Mouse (Mus musculus) Patski (cell line): ENCODE measurements at regions not wholly inside any gene's neighbourhood (a gene's known extent, or its start where the extent isn't known, plus 50 kb on each side); places are given as distances from the start of the nearest gene placed in this dataset.

Source experiments
- ATAC-seq: fragments of 100-300 bp; one replicate; pipeline ENCODE4 v1.8.0; 2021
- CTCF ChIA-PET: fragments of 350-600 bp; sonication (Branson Sonifier 250); formaldehyde crosslinking; loops from one replicate; lab custom pipeline; 2022; ENCODE audit warnings: inconsistent platforms; lab: Charles Lee
- POLR2A ChIA-PET: fragments of 350-600 bp; sonication (Branson Sonifier 250); formaldehyde crosslinking; loops from one replicate; lab custom pipeline; 2022; ENCODE audit warnings: antibody characterized with exemption, inconsistent platforms; lab: Charles Lee
- DNase-seq: peaks from one replicate; pipeline ENCODE4 v3.0.0-alpha.2; 2011; ENCODE audit warnings: low read depth, low spot score
- H3K27me3 ChIP-seq: fragments of 371-371 bp; one replicate; pipeline ENCODE4 v1.5.1; 2021
- CTCF ChIP-seq: fragments of 100-300 bp; IDR thresholded peaks from one replicate; pipeline ENCODE4 v1.5.1; 2021
- in situ Hi-C: fragments of 300-500 bp; cut with MboI; formaldehyde crosslinking; loops from 3 replicates; pipeline ENCODE4 v1.11.1; 2018; ENCODE audit warnings: low pct_unique_long_range_greater_than_20kb, mixed read lengths

- in situ Hi-C loops = no loop called here
- DNase-seq (no peak), ATAC-seq (no peak)
- POLR2A ChIA-PET = no interaction called here
- no peak for TF ChIP-seq CTCF
- CTCF ChIA-PET = no interaction called here
- peaks cover 34% of the 10 kb centered on the region for H3K27me3 ChIP-seq
These were observed 642.3 kb downstream of the Actrt1 start for GRCm38 (mm10) chrX:46971116-46971515.

GRCm38 (mm10) chrX:46998961-46999360 lies 670.2 kb downstream of the Actrt1 start:
- ChIA-PET CTCF (no interaction called here), POLR2A (no interaction called here)
- in situ Hi-C loops = no loop called here
- DNase-seq = no peak
- no peak for TF ChIP-seq CTCF
- H3K27me3 ChIP-seq = peaks cover 34% of the 10 kb centered on the region
- no peak for ATAC-seq

- ATAC-seq (no peak), DNase-seq (no peak)
- ChIA-PET CTCF (no interaction called here), POLR2A (no interaction called here)
- in situ Hi-C loops = no loop called here
- H3K27me3 ChIP-seq = peaks cover 32% of the 10 kb centered on the region
- no peak for TF ChIP-seq CTCF
These were observed 680.7 kb downstream of the Actrt1 start for GRCm38 (mm10) chrX:47009476-47009875.

GRCm38 (mm10) chrX:47010087-47010486 lies 681.3 kb downstream of the Actrt1 start:
- POLR2A ChIA-PET = no interaction called here

GRCm38 (mm10) chrX:47029777-47030176 lies 701.0 kb downstream of the Actrt1 start:
- POLR2A ChIA-PET = no interaction called here
- ATAC-seq = no peak
- TF ChIP-seq CTCF = no peak
- DNase-seq = no peak
- peaks cover 56% of the 10 kb centered on the region for H3K27me3 ChIP-seq
- CTCF ChIA-PET = no interaction called here
- in situ Hi-C loops = no loop called here

More at GRCm38 (mm10) chrX:47010087-47010486, 681.3 kb downstream of the Actrt1 start:
- TF ChIP-seq CTCF = no peak
- ATAC-seq = no peak
- DNase-seq = no peak
- in situ Hi-C loops = no loop called here
- CTCF ChIA-PET = no interaction called here
- peaks cover 32% of the 10 kb centered on the region for H3K27me3 ChIP-seq

- no peak for DNase-seq
- ATAC-seq = no peak
- H3K27me3 ChIP-seq = peaks cover 20% of the 10 kb centered on the region
- in situ Hi-C loops = no loop called here
- ChIA-PET CTCF (no interaction called here), POLR2A (no interaction called here)
- TF ChIP-seq CTCF = no peak
These were observed 739.7 kb downstream of the Actrt1 start for GRCm38 (mm10) chrX:47068476-47068875.
